Mouse (Mus musculus): ENCODE results near the gene Mecom.

- TF ChIP-seq CTCF (IDR thresholded peaks at IDR 0.05; ENCODE audit: extremely low read depth, insufficient read depth, insufficient read length, insufficient replicate concordance) (no peak), POLR2A (IDR thresholded peaks at IDR 0.05; ENCODE audit: low read depth, low read length) (no peak)
Measured at GRCm38 (mm10) chr3:30181807-30182481, 365.9 kb downstream of the Mecom start.
